Mouse (Mus musculus) layer of hippocampus, adult 2 months (tissue): ENCODE data around the gene Bid. TPM values are rescaled to one million over a fixed set of nuclear protein-coding genes. Genes with fewer than 3 reads are reported as not detected.
"Not testable (repeated sequence)": the region's sequence is repeated elsewhere in the genome, so short reads cannot be mapped to it uniquely, and the experiment has no call there.

Source experiments
- DNase-seq, 2 experiments: peaks; one replicate each; pipeline ENCODE4 v3.0.0; 2022; ENCODE audit warnings: low spot score in 2 of 2
- H3K27ac ChIP-seq: fragments of 200-600 bp; 2 replicates; pipeline ENCODE4 v1.8.1; 2022
- H3K4me3 ChIP-seq: fragments of 200-600 bp; 2 replicates; pipeline ENCODE4 v1.8.1; 2022; ENCODE audit warnings: mild to moderate bottlenecking
- CTCF ChIP-seq: fragments of 200-600 bp; conservative IDR thresholded peaks from 2 replicates; pipeline ENCODE4 v1.8.1; 2022; ENCODE audit warnings: antibody characterized with exemption, mild to moderate bottlenecking, moderate library complexity
- total RNA-seq, 2 experiments: library from RNA; stranded (reverse); gene quantifications; 2 replicates each; pipeline ENCODE4 v1.2.3; 2021

Bid gene
- total RNA-seq, 2 experiments from 2014 or later, result 15.3 to 15.5 TPM

DNA sequence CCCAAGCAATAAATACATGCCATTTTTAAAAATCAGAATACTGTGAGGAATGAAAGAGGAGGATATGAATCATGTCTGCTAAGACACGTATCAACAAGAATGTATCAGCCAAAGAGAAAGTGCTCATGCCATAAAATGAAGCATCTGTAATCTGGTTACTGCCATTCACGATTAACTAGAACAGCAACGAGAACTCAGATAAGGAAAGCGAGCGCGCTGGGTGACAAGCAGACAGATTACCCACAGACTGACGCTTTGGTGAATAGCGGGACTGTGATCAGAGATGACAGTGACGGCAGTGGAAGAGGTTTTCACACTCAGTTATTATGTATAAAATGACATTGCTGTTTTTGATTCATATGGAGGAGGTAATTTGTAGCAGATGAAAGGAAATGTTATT, 42.8 kb downstream of the Bid start:
- H3K27ac ChIP-seq, result peak overlapping the region; percentile 24; the same call in 1 of the 2 replicates
- no peak overlapping the region for H3K4me3 ChIP-seq
- TF ChIP-seq CTCF, result no peak
- DNase-seq, result peak in 1 of 2 experiments; percentile 34

DNA sequence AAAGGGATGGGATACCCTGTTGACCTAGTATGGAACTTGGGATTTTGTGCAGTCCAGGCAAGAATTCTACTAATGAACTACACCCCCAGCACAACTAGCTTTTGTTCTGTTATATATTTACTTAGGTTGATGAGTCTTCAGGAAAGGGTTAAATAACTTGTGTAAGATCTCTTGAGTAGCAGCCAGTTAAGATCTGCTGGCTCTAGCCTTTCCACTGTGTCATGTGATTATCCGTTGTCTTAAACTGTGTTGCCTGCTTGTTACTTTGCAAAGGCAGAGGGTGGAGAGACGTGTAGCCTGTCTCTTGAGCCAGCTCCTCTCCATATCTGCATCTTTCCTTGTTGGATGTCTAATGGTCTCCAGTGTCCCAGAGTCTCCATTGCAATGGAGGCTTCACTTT, 45.4 kb downstream of the Bid start:
- no peak for TF ChIP-seq CTCF
- Histone ChIP-seq H3K27ac (no peak overlapping the region), H3K4me3 (no peak overlapping the region)
- no peak for DNase-seq

DNA sequence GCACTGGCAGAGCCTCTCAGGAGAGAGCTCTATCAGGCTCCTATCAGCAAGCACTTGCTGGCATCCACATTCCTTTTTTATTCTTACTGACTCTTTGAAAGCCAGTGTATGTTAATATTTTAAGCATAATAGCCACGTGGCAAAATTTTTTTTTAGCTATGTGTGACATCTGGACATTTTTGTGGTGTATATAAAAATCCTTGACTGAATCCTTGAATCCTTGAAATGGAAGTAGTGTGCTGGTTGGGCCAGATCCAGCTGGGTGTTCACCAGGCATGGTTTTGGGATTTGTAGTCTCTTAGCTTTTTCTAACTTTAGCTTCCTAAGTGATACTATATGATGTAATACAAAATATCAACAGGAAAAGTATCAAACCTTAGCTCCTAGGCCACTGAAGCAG, 47.8 kb downstream of the Bid start:
- TF ChIP-seq CTCF, result no peak
- DNase-seq, result no peak

DNA sequence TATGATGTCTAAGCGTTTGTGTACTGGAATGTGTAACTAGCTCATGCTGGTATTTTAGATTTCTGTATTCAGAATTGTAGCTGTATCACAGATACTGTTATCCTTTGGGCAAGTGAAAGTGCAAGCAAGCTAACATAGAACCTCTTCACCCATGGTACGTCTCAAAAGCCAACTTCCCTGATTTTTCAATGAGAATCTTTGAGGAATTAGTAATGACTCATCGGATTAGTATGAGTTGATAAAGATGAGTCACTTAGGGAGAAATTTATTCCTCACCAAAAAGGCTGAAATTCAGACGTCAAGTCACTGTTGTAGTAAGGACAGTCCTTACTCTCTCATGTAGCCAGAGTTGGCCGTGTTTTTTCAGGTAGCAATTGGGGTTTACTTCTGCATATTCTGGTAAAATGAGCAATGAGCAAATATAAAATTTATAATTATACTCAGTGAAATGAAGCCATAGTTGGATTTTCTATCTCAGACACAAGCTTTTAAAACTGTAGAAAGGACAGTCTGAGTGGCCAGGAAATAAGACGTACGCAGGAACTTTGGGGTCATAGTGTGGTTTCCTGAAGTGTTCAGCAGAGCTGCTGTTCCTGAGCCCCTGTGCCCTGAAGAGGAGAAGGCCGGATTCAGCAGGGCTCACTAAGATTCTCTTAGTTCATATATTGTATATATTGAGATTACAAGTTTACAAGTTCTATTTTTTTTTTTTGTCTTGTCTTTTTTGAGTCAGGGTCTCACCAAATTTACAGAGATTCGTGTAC, 50.4 kb downstream of the Bid start:
- H3K27ac ChIP-seq, result no peak overlapping the region
- no peak overlapping the region for H3K4me3 ChIP-seq
- no peak for TF ChIP-seq CTCF
- no peak for DNase-seq

More for the DNA sequence above, 47.8 kb downstream of the Bid start:
- Histone ChIP-seq H3K4me3 (no peak overlapping the region), H3K27ac (no peak overlapping the region)

DNA sequence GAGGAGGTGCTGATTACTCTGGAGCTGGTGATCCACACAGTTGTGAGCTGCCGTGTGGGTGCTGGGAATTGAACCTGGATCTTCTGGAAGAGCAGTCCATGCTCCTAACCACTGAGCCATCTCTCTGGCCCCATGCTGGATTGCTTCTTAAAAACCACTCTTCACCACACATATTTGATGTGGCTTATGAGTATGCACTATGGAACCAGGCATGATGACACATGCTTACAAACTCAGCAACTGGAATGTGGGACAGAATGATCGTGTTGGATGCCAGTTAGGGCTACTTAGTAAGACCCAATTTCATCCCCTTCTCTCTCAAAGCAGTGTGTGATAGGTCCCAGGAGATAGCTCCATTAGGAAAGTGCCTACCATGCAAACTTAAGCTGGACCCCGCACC, 56.6 kb downstream of the Bid start:
- Histone ChIP-seq H3K4me3 (no peak overlapping the region), H3K27ac (no peak overlapping the region)
- no peak for TF ChIP-seq CTCF
- no peak for DNase-seq

DNA sequence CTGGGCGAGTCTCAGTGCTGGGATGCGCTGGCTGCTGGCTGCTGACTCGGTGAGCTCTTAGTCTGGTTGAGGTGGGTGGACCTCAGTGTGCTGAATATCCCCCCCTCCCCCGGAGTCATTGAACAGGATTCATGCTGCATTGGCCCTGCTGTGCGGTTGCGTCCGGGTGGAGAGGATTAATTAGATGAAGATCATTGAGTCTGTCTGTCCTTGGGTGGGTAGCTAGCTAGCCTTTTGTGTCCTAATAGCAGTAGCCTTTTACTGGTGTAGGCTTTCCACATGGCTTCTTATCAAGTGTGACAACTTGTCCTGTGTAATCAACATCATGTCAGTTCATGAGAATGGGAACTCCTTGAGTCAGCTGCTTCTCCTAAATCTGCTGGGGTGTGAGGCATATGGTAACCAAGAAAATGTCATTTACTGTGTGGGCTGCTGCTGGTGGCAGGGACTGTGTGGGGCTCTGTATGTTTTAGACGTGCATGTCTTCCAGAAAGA, 58.4 kb downstream of the Bid start:
- no peak overlapping the region for H3K4me3 ChIP-seq
- TF ChIP-seq CTCF, result no peak
- peak; percentile 42 to 76 for DNase-seq
- H3K27ac ChIP-seq, result peak overlapping the region; percentile 69

DNA sequence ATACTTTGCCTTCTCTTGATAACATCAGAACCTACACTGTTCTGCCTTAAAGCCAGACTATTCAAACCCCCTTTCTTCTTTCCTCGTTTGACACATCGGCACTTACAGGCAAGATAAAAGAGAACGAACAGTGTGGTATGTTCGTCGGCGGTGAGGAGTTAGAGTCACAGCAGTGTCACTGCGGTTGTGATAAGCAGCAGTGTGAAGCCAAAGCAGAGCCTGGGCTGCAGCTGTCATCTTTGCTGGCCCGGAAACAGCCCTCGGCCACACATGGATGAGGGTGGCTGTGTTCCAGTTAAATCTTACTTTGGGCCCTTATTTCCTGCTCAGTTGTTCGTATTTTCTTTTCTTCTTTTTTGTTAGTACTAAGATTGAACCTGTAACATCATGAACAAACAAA, 62.2 kb downstream of the Bid start:
- TF ChIP-seq CTCF, result no peak
- Histone ChIP-seq H3K4me3 (no peak overlapping the region), H3K27ac (no peak overlapping the region)
- no peak for DNase-seq

DNA sequence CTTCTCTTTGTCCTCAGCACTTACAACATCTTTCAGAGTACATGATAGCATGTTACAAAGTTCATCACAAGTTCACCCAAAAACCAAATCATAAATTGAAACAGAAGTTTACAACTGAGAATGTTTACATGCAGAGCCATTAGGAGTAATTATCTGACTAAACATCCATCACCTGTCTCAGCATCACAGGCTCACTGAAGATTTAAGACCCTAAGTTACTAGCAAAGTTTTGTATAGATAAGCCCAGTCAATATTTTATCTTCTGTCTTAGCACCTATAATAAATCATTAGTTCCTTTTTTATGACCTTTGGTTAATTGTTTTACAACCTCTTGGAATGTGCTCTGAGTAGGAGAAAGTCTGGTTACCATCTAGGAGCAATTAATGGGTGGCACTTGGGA, 65.9 kb downstream of the Bid start:
- not testable (repeated sequence) for DNase-seq, H3K27ac ChIP-seq, H3K4me3 ChIP-seq

Other genes starting within 250 kb of the Bid start
- 10 to 100 TPM; 57.4 to 61.9 TPM for gene Slc25a18, start 143.3 kb downstream of the Bid start, total RNA-seq
- 100 to 1,000 TPM; 467 to 509 TPM for gene Atp6v1e1, start 94.1 kb downstream of the Bid start, total RNA-seq
- 10 to 100 TPM; 36.8 to 47.3 TPM for gene Bcl2l13, start 80.6 kb downstream of the Bid start, total RNA-seq
- gene Mical3, start 214.1 kb upstream of the Bid start, total RNA-seq, result 10 to 100 TPM; 89.5 to 94.6 TPM